Mouse (Mus musculus) central nervous system, embryonic 11.5 days (tissue): ENCODE data around the gene Gk2. TPM values are rescaled to one million over a fixed set of nuclear protein-coding genes. Genes with fewer than 3 reads are reported as not detected.

Experiments
- polyA plus RNA-seq: library from polyadenylated mRNA; depleted of rRNA; stranded (reverse); fragments of >200 nt; gene quantifications from 2 replicates; pipeline ENCODE4 v1.2.3, GENCODE M21; 2012; rRNA removed

Gk2 gene
- not detected in 2 replicates for polyA plus RNA-seq

GRCm38 (mm10) chr5:97456816-97457215, at the start of gene Gk2:
Gk2 (minus strand) TSS chr5:97457021.

Other genes with a start within 250 kb of the Gk2 start
- gene Naa11, start 64.6 kb downstream of the Gk2 start, polyA plus RNA-seq = not detected in 2 replicates